Mouse (Mus musculus): ENCODE results near the gene Cfl2. TPM values are rescaled to one million over a fixed set of nuclear protein-coding genes. Genes with fewer than 3 reads are reported as not detected.

The Cfl2 gene
- polyA plus RNA-seq (2012; rRNA removed): 58.3 and 86.6 TPM in 2 replicates

DNA sequence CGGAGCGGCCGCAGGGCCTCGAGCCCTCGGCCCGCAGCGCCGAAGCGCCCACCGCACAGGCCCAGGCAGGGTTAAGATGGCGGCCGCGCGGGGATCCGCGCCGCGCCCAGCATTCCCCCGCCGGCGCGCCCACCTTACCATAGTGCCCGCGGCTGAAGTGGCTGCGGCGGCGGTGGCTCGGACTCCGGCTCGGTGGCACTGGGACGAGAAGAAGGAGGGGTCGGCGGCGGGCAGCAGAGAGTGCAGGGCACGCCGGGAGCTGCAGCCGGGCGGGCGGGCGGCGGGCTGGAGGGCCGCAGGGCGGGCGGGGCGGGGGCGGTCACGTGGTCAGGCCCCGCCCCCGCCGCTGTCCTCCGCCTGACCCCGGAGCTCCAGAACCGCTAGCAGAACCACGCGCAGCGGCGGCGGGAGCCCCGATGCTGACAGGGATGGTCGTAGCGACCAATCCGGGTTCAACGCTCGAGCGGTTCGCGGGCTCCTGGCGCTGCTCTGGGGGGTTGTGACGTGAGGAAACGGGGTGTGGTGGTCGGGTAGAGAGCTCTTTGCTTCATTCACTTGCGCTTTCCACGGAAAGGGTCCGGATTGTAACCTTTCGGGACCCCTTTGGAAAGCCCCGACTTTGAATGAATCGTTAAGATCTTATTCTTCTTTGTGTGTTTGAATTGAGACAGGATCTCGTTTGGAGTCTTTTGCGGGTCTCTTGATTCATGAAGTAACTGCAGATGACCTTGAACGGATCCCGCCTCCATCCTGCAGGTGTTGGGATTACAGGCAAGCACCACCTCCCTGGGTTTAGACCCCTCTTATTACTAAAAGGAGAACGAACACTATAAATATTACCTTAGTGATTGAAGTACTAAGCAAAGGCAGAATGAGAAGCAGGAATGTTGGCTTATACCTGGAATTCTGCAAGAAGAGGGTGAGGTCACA, at the start of gene Cfl2:
Gene Cfl2 (minus strand): TSS at position 272 of the 930 bp plus-strand sequence.

Other genes with a start within 250 kb of the Cfl2 start
- gene Sptssa, start 206.3 kb downstream of the Cfl2 start, polyA plus RNA-seq (2012; rRNA removed): 59.6 and 116 TPM in 2 replicates
- 30.7 and 86.4 TPM in 2 replicates for gene Eapp, start 167.0 kb downstream of the Cfl2 start, polyA plus RNA-seq (2012; rRNA removed)
- gene Snx6, start 67.2 kb downstream of the Cfl2 start, polyA plus RNA-seq (2012; rRNA removed): 102 and 121 TPM in 2 replicates
- not detected in 2 replicates for gene Gm20403, start 123.7 kb upstream of the Cfl2 start, polyA plus RNA-seq (2012; rRNA removed)
- gene Baz1a, start 151.5 kb upstream of the Cfl2 start, polyA plus RNA-seq (2012; rRNA removed): 24.1 and 37.6 TPM in 2 replicates
- 20.4 and 33.0 TPM in 2 replicates for gene 2700097O09Rik, start 217.2 kb upstream of the Cfl2 start, polyA plus RNA-seq (2012; rRNA removed)
- 69.2 and 75.8 TPM in 2 replicates for gene Srp54a, start 217.4 kb upstream of the Cfl2 start, polyA plus RNA-seq (2012; rRNA removed)

All from central nervous system, embryonic 11.5 days (tissue).